Mouse (Mus musculus) hindbrain, embryonic 11.5 days (tissue): ENCODE measurements around the gene Rab3c. TPM values are rescaled to one million over a fixed set of nuclear protein-coding genes. Genes with fewer than 3 reads are reported as not detected.

ENCODE experiments used
- ATAC-seq: fragments of 200-750 bp; cut with Nextera tagmentation; 2 replicates; pipeline ENCODE4 v1.8.0; 2017; ENCODE audit warnings: mild to moderate bottlenecking, moderate TSS enrichment, moderate library complexity; ENCODE audit not compliant: low FRiP score
- DNase-seq: peaks from one replicate; pipeline ENCODE4 v3.0.0-alpha.2; 2015; ENCODE audit warnings: low spot score
- H3K27ac ChIP-seq: fragments of 300-500 bp; sonication (generic); 2 replicates; pipeline ENCODE4 v1.5.1; 2014; ENCODE audit warnings: mild to moderate bottlenecking, low read depth, low read length
- H3K27me3 ChIP-seq: fragments of 300-500 bp; sonication (generic); 2 replicates; pipeline ENCODE4 v1.6.1; 2014; ENCODE audit warnings: mild to moderate bottlenecking, low read length, moderate library complexity, mixed read lengths; ENCODE audit not compliant: control insufficient read depth, insufficient read depth
- H3K36me3 ChIP-seq: fragments of 300-500 bp; sonication (generic); 2 replicates; pipeline ENCODE4 v1.6.1; 2014; ENCODE audit warnings: mild to moderate bottlenecking, low read length, moderate library complexity, mixed read lengths; ENCODE audit not compliant: control insufficient read depth, insufficient read depth
- H3K4me1 ChIP-seq: fragments of 300-500 bp; sonication (generic); replicated peaks from 2 replicates; pipeline ENCODE4 v1.6.1; 2014; ENCODE audit warnings: low read length, mixed read lengths; ENCODE audit not compliant: control insufficient read depth, insufficient read depth
- H3K4me2 ChIP-seq: fragments of 300-500 bp; sonication (generic); replicated peaks from 2 replicates; pipeline ENCODE4 v1.6.1; 2014; ENCODE audit warnings: mild to moderate bottlenecking, low read depth, low read length
- H3K4me3 ChIP-seq: fragments of 300-500 bp; sonication (generic); 2 replicates; pipeline ENCODE4 v1.5.1; 2014; ENCODE audit warnings: low read depth, low read length
- H3K9ac ChIP-seq: fragments of 300-500 bp; sonication (generic); 2 replicates; pipeline ENCODE4 v1.6.1; 2014; ENCODE audit warnings: low read depth, low read length
- H3K9me3 ChIP-seq: fragments of 300-500 bp; sonication (generic); 2 replicates; pipeline ENCODE4 v1.6.1; 2016; ENCODE audit warnings: low read length; ENCODE audit not compliant: control insufficient read depth
- WGBS: fragments of 180-500 bp; shearing (Covaris S2); extraction: QIAGEN DNeasy Blood & Tissue Kit; methylation state at CpG from one replicate; pipeline ENCODE4 v1.1.7; 2014; 5-methylcytosine and 5-hydroxymethylcytosine counted together
- polyA plus RNA-seq: library from polyadenylated mRNA; unstranded; fragments of >200 nt; fragmentation: Nextera tagmentation; extraction: Ambion mirVana; gene quantifications from 2 replicates; pipeline ENCODE4 v1.2.1, GENCODE M21; 2014

Rab3c gene
- polyA plus RNA-seq, 1 experiment from 2014 or later = 60.1 TPM

- H3K36me3 ChIP-seq = no peaks in the 10 kb centered on the region
- no peak overlapping the region for H3K4me3 ChIP-seq
- WGBS = 9% methylated on average over 9 of the region's 9 CpGs
- no peak overlapping the region for H3K9ac ChIP-seq
- H3K4me1 ChIP-seq = no peaks in the 10 kb centered on the region
- no peaks in the 10 kb centered on the region for H3K27me3 ChIP-seq
- peak overlapping the region; percentile 56 for H3K27ac ChIP-seq
- H3K9me3 ChIP-seq = no peaks in the 10 kb centered on the region
- ATAC-seq (peak; percentile 97), DNase-seq (peak; percentile 92)
- peak overlapping the region; percentile 23 for H3K4me2 ChIP-seq
Measured at GRCm38 (mm10) chr13:110062835-110063411, 217.9 kb downstream of the Rab3c start.

- Histone ChIP-seq H3K9ac (no peak overlapping the region), H3K4me3 (no peak overlapping the region), H3K4me2 (no peak overlapping the region), H3K9me3 (no peaks in the 10 kb centered on the region), H3K27me3 (no peaks in the 10 kb centered on the region), H3K4me1 (no peaks in the 10 kb centered on the region), H3K27ac (peak overlapping the region; percentile 2), H3K36me3 (no peaks in the 10 kb centered on the region)
- DNase-seq (no peak), ATAC-seq (no peak)
- WGBS = 69% methylated on average over 8 of the region's 8 CpGs
Measured at GRCm38 (mm10) chr13:110062288-110062687, 218.5 kb downstream of the Rab3c start.

- ATAC-seq (no peak), DNase-seq (no peak)
- Histone ChIP-seq H3K9ac (no peak overlapping the region), H3K4me3 (no peak overlapping the region), H3K9me3 (no peaks in the 10 kb centered on the region), H3K4me2 (no peak overlapping the region), H3K27me3 (no peaks in the 10 kb centered on the region), H3K4me1 (no peaks in the 10 kb centered on the region), H3K27ac (no peak overlapping the region), H3K36me3 (no peaks in the 10 kb centered on the region)
- WGBS = 76% methylated on average over 8 of the region's 8 CpGs
Measured at GRCm38 (mm10) chr13:110054538-110054937, 226.3 kb downstream of the Rab3c start.

- H3K27ac ChIP-seq = no peak overlapping the region
- no peak overlapping the region for H3K9ac ChIP-seq
- H3K27me3 ChIP-seq = no peaks in the 10 kb centered on the region
- H3K4me1 ChIP-seq = no peaks in the 10 kb centered on the region
- H3K9me3 ChIP-seq = no peaks in the 10 kb centered on the region
- WGBS = 79% methylated on average over 5 of the region's 5 CpGs
- no peak overlapping the region for H3K4me3 ChIP-seq
- no peak for ATAC-seq
- no peak overlapping the region for H3K4me2 ChIP-seq
- DNase-seq = no peak
- no peaks in the 10 kb centered on the region for H3K36me3 ChIP-seq
Measured at GRCm38 (mm10) chr13:110048767-110049434, 231.9 kb downstream of the Rab3c start.

- Histone ChIP-seq H3K4me2 (no peak overlapping the region), H3K9ac (no peak overlapping the region), H3K4me3 (no peak overlapping the region), H3K36me3 (no peaks in the 10 kb centered on the region), H3K27ac (no peak overlapping the region), H3K27me3 (no peaks in the 10 kb centered on the region), H3K4me1 (no peaks in the 10 kb centered on the region), H3K9me3 (no peaks in the 10 kb centered on the region)
- DNase-seq = no peak
- ATAC-seq = no peak
- WGBS = 83% methylated on average over 4 of the region's 4 CpGs
Measured at GRCm38 (mm10) chr13:110044418-110044817, 236.4 kb downstream of the Rab3c start.

GRCm38 (mm10) chr13:110039779-110040498 is 240.9 kb downstream of the Rab3c start:
- no peaks in the 10 kb centered on the region for H3K9me3 ChIP-seq
- no peaks in the 10 kb centered on the region for H3K36me3 ChIP-seq
- 87% methylated on average over 3 of the region's 3 CpGs for WGBS
- H3K27me3 ChIP-seq = no peaks in the 10 kb centered on the region
- H3K4me2 ChIP-seq = no peak overlapping the region
- no peaks in the 10 kb centered on the region for H3K4me1 ChIP-seq
- DNase-seq = peak; percentile 72
- H3K27ac ChIP-seq = no peak overlapping the region
- ATAC-seq = no peak; the same call in 1 of the 2 replicates
- no peak overlapping the region for H3K4me3 ChIP-seq
- no peak overlapping the region for H3K9ac ChIP-seq

GRCm38 (mm10) chr13:110039170-110039569 is 241.6 kb downstream of the Rab3c start:
- Histone ChIP-seq H3K27me3 (no peaks in the 10 kb centered on the region), H3K4me1 (no peaks in the 10 kb centered on the region), H3K4me2 (no peak overlapping the region), H3K27ac (no peak overlapping the region), H3K9ac (no peak overlapping the region), H3K9me3 (no peaks in the 10 kb centered on the region), H3K36me3 (no peaks in the 10 kb centered on the region), H3K4me3 (no peak overlapping the region)
- 76% methylated on average over 9 of the region's 9 CpGs for WGBS
- DNase-seq (no peak), ATAC-seq (no peak)

- WGBS = 95% methylated on average over 3 of the region's 3 CpGs
- no peak for ATAC-seq
Measured at GRCm38 (mm10) chr13:110038521-110038920, 242.3 kb downstream of the Rab3c start.

More at GRCm38 (mm10) chr13:110038521-110038920, 242.3 kb downstream of the Rab3c start:
- Histone ChIP-seq H3K27me3 (no peaks in the 10 kb centered on the region), H3K4me2 (no peak overlapping the region), H3K4me3 (no peak overlapping the region), H3K4me1 (no peaks in the 10 kb centered on the region), H3K36me3 (no peaks in the 10 kb centered on the region), H3K9ac (no peak overlapping the region), H3K9me3 (no peaks in the 10 kb centered on the region), H3K27ac (no peak overlapping the region)
- no peak for DNase-seq
